Mouse (Mus musculus): ENCODE measurements around the gene Prkag2.

GRCm38 (mm10) chr5:25050827-25051226 is 49.6 kb downstream of the Prkag2 start:
- TF ChIP-seq CTCF (IDR thresholded peaks at IDR 0.05; ENCODE audit: control insufficient read depth, insufficient read depth, low read length) (no peak), POLR2A (IDR thresholded peaks at IDR 0.05; ENCODE audit: borderline replicate concordance, control insufficient read depth, low read depth, low read length) (no peak)

Measured in bone marrow, adult 2 months (tissue).